Mouse (Mus musculus) kidney, postnatal 36 days (tissue): ENCODE measurements around the gene Epo.

Experiments
- DNase-seq, 2 experiments: peaks; one replicate each; pipeline ENCODE4 v3.0.0; 2021 to 2022; ENCODE audit warnings: mixed read lengths in 2 of 2

Gene Epo

DNA sequence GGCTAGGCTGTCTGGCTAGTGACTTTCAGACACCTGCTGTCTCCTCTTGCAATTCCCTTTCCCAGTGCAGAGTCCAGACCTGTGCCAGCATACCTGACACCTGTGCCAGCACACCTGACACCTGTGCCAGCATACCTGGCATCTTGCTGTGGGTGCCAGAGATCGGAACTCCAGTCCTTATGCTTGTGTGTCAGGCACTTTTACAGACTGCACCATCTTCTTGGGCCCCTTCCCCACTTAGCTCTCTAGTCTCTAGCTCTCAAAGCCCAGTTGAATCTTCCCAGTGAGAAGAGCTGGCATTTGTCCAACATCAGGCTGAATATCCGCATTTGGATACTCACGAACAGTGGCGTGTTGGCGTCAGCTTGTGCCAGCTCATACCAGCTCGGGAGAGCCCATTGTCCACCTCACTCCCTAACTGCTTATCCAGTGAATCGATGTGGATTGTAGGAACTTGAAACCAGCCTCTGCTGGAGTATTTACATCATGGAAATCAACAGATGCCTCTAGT lies 6.3 kb upstream of the Epo start:
- DNase-seq = no peak

DNA sequence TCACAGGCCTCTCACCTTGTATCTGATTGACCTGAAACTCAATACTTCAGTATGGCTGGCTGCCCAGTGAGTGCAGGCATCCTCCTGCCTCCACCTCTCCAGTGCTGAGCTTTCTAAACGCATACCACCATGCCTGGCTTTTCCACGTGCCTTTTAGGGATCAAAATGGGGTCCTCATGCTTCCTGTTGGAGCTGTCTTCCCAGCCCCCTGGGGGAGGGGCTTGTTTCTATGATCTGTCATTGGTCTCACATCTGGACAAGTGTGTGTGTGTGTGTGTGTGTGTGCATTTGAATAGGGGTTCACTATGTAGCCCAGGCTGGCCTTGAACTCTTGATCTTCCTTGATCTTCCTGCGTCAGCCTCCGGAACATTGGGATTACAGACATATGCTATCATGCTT lies 4.4 kb upstream of the Epo start:
- DNase-seq = no peak

DNA sequence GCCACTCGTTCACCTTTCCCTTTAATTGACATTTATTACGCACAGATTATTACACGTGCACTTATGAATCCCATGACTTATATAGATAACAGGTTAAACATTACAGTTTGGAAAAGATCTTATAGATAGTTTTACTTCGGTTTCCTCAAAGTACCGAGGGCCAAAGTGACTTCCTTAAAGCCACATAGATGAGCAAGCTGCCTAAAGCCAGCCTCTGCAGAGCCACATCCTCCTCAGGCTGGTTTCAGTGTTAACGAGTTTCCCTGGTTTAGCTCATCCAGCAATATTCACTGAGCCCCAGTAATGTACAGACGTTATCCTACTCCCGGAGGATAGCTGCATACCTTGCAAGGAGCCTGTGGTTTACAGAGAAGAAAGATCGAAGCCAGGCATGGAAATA lies 2.3 kb upstream of the Epo start:
- no peak for DNase-seq

DNA sequence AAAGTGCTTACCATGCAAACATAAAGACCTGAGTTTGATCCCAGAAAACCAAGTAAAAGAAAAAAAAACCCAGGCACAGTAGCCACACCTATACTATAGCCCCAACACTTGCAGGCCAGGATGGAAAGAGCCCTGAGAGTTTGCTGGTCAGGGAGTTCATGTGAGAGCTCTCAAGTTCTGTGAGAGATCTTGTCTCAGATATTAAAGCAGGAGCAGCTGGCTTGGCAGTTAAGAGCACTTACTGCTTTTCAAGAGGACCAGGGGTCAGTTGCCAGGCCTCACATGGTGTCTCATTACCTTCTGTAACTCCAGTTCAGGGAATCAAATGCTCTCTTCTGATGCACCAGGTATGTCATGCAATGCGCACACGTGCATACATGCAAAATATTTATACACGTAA lies 1.7 kb upstream of the Epo start:
- DNase-seq = no peak

DNA sequence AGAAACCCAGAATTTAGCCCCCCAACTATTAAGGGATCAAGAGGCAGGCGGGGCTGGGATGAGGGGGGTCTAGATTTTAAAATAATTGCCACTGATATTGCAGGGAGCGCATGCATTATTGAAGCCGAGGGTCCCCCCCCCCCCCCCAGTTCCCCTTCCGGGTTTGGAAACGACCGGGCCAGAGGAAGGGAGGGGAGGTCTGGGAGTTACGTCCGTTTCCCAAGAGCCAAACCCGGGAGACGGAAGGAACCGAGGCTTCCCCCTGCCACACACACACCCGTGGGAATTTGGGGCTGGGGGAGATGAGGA lies 280 bp downstream of the Epo start:
- DNase-seq = no peak

DNA sequence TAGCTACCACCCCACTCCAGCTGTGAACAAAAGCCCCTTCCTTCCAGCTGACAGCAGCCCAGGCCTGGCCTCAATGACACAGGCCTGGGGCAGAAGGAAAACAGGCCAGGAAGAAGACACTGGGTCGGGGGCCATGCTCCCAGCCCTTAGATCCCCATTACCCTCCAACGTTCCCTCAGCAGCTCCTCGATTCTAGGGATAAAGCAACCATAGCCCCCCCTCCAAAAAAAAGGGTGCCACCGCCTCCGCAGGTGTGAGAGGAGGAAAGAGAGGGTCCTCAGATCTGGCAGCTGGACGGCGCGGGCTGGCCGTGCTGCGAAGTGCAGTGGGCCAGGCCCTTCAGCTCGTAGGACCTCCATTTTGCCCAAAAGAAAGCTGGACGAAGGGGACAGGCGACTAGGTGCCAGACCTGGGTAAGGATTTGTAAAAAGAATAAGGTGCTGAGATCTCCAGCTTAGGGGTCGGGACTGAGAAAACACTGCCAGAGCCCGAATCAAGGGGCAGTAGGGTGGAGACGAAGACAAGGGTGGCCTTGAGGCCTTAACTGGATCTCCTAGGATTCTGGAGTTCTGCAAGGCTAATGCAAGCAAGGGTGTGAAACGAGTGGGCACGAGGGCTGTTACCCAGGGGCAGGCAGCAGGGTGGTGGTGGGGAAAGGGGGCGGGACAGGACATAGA lies 773 bp downstream of the Epo start:
- DNase-seq = peak in 1 of 2 experiments; percentile 40

DNA sequence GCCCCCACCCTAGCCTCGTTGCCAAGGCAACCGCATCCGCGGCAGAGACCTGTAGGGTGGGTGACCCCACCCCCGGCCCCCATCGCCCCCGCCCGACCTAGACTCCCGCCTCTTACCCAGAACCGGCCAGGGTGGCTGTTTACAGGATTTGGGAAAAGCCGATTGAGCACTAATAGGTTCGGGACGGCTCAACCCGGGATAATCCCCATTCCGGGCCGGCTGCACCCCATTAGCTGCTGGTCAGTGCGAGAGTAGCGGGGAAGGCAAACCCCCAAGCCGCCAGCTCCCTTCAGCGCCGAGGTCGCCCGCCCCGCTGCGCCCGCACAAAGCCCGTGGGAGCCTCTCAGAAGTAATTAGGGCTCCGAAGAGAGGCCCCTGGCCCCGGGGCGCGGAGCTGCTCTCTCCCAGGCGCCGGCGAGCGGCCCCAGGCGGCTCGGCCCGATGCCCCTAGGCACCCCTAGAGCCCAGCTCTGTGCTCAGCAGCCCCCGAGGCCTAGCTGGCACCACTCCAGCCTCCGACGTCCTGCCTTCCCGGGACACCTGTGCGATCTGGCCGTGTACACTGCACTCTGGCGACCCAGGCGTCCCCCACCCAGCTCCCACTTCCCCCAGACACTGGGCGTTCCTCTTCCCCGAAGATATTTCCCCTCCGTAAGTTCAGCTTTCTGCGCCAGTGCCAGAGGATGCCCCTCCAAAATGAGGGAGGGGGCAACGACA lies 1.5 kb downstream of the Epo start:
- peak; percentile 41 to 79 for DNase-seq

DNA sequence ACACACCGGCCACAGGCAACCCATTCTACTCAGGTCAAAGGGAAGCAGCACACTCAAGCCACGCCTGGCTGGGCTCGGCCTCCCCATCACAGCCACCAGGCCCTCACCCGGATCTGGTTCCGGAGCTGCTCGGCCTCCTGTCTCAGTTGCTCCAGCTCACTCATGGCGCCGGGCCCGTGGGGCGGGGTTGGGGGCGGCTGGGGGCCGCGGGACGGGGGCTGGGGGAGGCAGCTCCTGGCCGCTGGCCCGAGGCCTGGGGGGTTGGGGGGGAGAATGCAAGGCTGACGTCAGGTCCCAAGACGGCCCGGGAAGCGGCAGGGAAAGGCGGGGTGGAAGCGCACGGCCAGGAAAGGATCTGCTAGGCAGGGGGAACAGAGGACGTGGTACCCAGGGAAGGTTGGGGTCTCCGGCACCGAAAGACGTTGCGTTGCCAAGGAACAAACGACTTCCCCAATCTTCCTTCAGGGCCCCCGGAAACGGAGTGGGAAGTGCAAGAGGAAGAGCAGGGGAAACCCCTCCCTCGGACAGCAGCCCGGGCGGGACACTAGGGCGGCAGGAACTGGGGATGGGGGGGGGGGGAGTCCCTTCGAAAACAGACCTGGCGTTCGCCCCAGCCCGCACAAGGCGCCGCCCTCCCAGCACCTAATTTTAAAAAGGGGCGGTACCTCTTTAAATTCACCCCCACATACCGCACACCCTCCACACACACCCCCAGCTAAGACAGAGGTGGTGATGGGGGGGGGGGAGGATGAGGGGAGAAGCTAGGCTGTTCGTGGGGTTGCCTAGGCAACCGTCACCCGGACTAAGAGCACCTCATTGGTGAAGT lies 2.2 kb downstream of the Epo start:
- peak; percentile 76 to 81 for DNase-seq

DNA sequence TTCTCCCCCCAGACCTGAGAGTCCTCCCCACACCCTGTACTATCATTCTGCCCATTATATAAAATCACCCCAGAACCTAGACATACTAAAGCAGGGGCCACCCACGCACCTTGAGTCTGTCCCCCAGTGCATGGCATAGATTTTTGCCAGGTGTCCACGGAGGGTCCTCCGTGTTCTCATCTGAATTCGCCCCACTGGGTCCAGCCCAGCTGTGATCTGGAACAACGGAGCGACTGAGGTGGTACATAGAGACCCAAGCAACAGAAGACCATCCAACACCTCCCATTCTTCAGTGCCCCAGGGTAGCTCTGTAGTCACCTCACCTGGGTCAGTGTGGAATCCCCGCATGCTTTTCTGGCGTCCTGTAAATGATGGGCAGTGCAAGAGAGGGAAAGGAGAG lies 3.0 kb downstream of the Epo start:
- no peak for DNase-seq

DNA sequence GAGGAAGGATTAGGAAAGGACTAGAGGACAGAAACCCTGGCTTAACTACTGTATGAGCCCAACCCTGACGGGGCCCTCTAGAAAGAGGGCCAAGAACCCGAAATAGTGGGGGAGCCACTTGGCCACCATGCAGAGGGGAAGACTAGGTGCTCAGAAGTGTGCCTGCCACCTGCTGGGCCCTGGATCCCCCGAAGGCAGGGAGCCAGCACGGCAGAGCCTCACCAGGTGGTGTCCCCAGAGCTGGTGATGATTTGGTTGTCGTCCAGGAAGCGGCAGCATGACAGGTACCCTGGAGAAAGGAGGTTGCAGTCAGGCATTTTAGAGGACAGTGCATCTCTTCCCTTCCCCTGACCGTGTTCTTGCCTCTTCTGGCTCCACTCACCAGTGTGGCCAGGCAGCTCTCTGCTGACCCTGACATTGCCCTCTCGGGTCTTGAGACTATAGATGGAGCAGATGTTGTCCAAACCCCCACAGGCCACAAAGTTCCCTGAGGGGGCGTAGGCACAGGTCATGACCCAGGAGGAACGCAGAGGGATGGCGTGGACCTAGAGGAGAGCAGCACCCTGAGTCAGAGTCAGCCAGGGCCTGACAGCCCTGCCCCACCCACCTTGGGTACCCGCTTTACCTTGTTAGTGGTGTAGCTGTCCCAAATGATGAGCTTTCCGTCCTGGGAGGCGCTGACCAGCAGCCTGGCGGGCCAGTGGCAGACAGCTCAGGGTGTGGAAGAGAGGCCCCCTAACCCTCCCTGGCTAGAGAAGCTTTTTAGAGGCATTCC lies 3.6 kb downstream of the Epo start:
- DNase-seq = no peak

DNA sequence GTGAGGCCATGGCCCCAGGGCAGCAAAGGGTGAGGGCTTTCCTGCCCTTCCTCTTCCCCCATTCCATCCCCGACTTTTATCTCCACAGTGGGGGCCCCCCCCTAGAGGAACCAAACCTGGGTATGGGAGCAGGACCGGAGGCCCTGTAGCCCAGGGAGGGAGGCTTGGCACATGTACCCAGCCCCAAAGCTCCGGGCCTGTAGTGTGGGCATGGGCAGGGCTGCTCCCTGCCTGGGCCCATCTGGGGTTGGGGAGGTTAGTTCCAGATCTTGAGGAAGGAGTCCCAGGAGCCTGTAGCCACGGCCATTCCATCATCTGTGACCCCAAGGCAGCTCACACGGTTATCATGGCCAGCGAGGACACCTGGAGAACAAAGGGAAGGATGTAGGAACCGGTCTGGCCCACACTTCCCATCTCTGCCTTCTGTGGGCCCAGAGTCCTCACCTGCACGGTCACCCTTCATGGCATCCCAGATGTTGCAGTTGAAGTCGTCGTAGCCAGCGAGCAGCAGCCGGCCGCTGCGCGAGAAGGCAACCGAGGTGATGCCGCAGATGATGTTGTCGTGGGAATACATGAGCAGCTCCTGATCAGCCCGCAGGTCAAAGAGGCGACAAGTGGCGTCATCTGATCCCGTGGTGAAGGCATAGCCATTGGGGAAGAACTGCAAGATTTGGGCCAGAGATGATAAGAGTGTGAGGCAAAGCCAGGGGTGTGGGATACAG lies 4.6 kb downstream of the Epo start:
- DNase-seq = no peak

DNA sequence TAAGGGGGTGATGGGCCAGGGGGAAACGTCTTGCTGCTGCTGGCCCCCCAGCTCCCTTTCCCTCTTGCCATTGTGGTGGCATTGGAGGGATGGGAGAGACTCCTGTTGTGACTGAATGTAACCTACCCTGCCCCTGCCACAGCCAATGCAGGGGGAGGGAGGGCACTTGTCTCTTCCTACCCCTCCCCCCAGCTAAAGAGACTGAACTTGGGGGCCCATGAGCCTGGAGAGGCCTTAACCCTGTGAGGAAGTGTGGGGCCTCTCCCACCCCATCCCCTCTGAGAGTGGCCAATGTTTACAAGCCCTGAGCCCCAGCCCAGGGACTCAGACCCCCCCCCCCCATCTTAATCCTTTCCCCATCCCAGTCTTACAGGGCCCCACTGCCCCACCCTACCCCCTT lies 5.6 kb downstream of the Epo start:
- DNase-seq = no peak

DNA sequence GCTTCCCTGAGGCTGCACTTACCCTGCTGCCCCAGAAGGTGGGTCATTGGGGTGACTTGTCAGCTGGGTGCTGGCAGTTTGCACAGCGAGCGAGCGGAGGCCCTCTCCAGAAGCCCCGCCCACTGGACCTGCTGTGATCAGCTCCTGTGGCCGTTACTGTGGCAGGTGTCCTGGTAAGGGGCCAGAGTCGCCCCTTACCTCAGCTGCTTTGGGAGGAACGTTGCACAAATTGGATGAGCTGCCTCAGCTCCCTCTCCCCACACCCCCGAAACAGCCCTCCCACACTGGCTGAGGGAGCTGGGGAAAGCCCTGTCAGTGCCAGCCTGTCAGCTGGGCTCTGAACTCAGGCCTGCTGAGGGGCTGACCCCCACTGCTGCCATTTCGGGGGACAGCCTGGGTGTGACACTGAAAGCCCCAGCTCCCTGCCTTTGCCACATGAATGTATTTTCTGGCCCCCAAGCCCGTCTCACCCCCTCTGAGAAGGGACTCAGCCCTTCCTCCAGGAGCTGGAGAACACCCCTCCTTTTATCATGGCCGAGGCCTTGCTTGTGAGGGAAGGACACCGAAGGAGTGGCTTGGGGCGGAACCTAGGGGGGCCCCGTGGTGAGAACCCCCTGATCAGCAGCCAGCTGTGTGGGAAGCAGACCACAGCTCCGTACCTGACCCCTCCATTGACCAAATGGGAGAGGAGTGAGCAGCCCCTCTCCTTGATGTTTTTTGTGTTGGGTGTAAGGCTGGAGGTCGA lies 6.7 kb downstream of the Epo start:
- DNase-seq = peak in 1 of 2 experiments; percentile 77

DNA sequence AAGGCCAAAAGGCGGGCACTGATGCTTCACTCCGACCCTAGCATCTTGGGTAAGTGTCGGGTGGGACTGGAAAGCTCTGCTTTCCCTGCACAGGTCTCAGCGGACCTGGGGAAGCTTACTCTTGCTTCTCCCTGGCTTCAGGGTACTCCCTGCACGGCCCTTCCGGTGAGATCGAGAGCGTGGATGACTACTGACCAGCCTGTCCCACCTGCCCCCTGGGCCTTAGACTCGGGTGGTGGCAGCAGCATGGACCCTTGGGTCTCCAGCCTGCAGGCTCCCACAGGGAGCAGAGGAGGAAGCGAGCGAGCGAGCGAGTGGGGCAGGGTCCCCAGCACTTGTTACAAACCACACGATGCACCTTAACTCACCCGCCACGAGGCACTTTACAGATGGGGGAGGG lies 7.5 kb downstream of the Epo start:
- no peak for DNase-seq

DNA sequence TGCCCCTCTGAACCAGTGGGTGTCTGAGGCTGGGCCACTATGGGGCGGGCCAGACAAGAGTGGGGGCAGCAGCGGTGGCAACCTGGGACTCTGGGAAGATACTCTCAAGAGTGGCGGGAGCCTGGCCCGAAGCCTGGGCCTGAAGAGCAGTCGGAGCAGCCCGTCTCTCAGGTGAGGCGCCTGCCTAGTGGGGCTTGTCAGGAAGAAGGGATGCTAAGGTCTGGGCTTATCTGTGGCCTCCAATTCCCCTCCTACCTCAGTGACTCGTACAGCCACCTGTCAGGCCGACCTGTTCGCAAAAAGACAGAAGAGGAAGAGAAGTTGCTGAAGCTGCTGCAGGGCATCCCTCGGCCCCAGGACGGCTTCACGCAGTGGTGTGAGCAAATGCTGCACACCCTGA lies 8.4 kb downstream of the Epo start:
- no peak for DNase-seq

DNA sequence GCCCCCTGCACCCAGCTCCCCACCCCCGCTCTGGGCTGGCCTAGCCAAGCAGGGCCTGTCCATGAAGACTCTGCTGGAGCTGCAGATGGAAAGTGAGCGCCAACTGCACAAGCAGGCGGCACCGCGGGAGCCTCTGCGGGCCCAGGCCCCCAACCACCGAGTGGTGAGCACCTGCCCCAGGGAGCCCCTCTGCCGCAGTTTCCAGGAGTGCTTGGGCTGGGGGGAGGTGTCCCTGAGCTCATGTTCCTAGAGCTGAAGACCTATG lies 8.9 kb downstream of the Epo start:
- DNase-seq = no peak

DNA sequence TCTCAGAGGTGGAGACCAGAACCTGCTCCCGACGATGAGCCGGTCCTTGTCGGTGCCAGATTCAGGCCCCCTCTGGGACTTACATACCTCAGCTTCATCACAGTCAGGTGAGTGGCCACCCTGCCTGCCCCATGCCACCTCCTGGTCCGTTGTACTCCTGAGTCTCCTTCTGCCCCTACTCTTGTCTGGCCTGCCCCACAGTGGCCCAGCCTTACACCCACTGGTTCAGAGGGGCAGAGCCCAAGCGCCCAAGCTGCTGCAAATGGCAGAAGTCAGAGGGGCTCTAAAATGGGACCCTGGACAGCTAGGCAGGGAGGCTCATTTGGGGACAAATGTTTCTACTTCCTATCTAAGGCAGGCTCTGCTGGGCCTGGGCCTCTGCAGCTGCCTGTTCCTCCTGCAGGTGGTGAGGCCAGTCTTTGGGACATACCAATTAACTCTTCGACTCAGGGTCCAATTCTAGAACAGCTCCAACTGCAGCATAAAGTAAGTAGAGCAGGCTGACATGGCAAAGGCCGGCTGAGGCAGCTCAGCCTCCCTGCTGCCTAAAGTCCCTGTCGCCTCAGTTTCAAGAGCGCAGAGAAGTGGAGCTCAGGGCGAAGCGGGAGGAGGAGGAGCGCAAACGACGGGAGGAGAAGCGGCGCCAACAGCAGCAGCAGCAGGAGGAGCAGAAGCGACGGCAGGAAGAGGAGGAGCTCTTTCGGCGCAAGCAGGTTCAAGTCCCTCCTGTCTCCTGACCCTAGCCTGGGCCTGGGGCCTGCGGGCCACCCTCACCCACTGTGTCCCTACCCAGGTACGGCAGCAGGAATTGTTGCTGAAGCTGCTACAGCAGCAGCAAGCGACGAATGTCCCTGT lies 9.4 kb downstream of the Epo start:
- DNase-seq = no peak

DNA sequence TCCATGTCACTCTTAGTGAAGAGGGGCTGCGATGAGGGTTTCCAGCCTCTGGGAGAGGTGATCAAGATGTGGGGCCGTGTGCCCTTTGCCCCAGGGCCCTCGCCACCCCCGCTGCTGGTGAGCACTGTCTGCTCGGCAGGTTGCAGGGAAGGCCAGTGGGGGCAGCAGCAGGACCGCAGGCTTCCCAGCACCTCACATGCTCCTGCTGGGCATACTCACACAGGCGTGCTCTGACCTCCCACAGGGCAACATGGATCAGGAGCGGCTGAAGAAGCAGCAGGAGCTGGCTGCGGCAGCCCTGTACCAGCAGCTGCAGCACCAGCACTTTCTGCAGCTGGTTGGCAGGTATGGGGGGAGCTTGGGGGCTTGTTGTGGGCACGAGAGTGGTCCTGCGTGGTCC lies 10.3 kb downstream of the Epo start:
- no peak for DNase-seq

DNA sequence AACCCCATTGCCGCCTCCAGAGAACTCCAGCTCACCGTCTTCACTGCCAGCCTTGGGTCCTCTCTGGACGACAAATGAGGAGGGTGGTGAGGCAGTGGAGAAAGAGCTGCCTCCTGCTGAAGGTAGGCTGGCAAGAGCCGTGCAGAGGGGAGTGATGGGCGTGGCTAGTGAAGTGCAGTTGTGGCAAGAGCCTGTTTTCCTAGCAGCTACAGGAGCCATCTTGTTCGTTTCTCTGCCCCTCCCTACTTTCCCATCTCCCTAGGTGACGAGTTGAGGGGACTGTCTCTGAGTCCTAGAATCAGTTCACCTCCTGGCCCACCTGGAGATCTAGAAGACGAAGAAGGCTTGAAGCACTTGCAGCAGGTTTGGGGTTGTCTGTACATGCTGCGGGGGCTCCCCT lies 11.2 kb downstream of the Epo start:
- DNase-seq = no peak

DNA sequence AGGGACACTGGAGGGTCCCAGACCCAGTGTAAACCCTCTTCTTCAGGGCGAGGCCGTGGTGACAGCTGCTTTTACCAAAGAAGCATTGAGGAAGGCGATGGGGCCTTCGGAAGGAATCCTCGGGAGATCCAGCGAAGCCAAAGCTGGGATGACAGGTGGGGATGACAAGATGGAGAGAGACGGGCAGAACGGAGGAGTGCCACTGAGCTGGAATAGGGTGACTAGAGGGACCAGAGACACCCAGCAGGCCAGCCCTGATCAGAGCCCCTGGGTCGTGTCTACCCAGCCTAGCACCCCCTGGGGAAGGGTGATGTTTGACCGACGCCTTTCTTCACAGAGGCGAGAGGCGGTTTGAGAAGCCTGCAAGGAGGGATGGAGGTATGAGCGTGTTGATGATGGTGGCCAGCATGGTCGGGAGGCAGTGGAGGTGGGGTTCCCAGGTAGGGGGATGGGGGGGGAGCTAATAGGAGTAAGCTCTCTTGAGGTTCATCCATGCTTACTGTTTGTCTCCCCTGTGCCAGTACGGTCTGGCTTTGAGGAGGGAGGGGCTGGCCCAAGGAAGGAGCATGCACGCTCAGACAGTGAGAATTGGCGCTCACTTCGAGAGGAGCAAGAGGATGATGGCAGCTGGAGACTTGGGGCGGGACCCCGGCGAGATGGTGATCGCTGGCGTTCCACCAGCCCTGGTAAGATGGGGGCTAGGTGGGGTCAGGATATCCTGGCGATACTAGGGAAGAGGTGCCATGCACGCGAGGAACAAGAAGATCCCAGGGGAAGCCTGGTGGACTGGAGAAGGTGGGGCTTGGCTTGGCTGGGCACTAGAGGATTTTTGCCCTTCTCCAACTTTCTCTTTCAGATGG lies 13.1 kb downstream of the Epo start:
- DNase-seq = no peak
